Mouse (Mus musculus) myocyte (in vitro differentiated cells): ENCODE data around the gene Cnot1.

Source experiments
- CEBPB ChIP-seq: IDR thresholded peaks from 2 replicates; pipeline ENCODE4 v1.6.1; 2011; ENCODE audit warnings: mild to moderate bottlenecking, moderate library complexity; ENCODE audit not compliant: poor library complexity, insufficient read depth, severe bottlenecking
- E2F4 ChIP-seq: IDR thresholded peaks from one replicate; pipeline ENCODE4 v1.6.1; 2011; ENCODE audit warnings: mild to moderate bottlenecking, control low read depth, moderate library complexity; ENCODE audit not compliant: insufficient read depth
- MAX ChIP-seq: IDR thresholded peaks from one replicate; pipeline ENCODE4 v1.6.1; 2011; ENCODE audit warnings: low read depth, mild to moderate bottlenecking, control low read depth
- MYOG ChIP-seq, 3 experiments: IDR thresholded peaks; one replicate each; pipeline ENCODE4 v1.6.1; 2011; ENCODE audit warnings: control low read depth in 2 of 3, low read depth in 2 of 3, mild to moderate bottlenecking in 2 of 3; ENCODE audit not compliant: insufficient read length in 2 of 3, control insufficient read depth in 1 of 3, insufficient read depth in 1 of 3
- POLR2A ChIP-seq: IDR thresholded peaks from one replicate; pipeline ENCODE4 v1.6.1; 2011; ENCODE audit warnings: low read depth, mild to moderate bottlenecking, control low read depth, moderate library complexity; ENCODE audit not compliant: insufficient read length
- REST ChIP-seq: IDR thresholded peaks from one replicate; pipeline ENCODE4 v1.6.1; 2011; ENCODE audit warnings: mild to moderate bottlenecking, control low read depth, moderate library complexity; ENCODE audit not compliant: insufficient read depth, insufficient read length
- SRF ChIP-seq: IDR thresholded peaks from one replicate; pipeline ENCODE4 v1.6.1; 2011; ENCODE audit warnings: low read depth; ENCODE audit not compliant: control insufficient read depth, insufficient read length
- TCF12 ChIP-seq: IDR thresholded peaks from one replicate; pipeline ENCODE4 v1.6.1; 2011; ENCODE audit warnings: mild to moderate bottlenecking, control low read depth; ENCODE audit not compliant: poor library complexity, insufficient read depth, severe bottlenecking
- TCF3 ChIP-seq: IDR thresholded peaks from one replicate; pipeline ENCODE4 v1.6.1; 2011; ENCODE audit warnings: low read depth, control low read depth; ENCODE audit not compliant: insufficient read length
- USF1 ChIP-seq: IDR thresholded peaks from one replicate; pipeline ENCODE4 v1.6.1; 2011; ENCODE audit warnings: low read depth, mild to moderate bottlenecking, control low read depth, moderate library complexity

DNA sequence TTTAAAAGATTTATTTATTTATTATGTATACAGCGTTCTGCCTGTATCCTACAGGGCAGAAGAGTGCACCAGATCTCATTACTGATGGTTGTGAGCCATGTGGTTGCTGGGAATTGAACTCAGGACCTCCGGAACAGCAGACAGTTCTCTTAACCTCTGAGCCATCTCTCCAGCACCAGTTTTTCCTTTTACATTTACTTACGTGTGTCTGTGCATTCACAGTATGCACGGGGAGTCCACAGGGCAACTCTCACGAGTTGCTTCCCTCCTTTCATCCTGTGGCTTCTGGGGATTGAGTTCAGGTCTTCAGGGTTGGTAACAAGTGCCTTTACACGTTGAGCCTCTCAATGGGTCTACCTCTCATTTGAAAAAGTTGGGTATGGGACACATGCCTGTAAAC is 46.9 kb upstream of the Cnot1 start:
- TF ChIP-seq POLR2A: no peak
- TF ChIP-seq CEBPB: no peak
- no peak for TF ChIP-seq E2F4
- no peak for TF ChIP-seq TCF12
- no peak for TF ChIP-seq TCF3
- TF ChIP-seq USF1: no peak
- no peak for TF ChIP-seq MYOG (IDR thresholded peaks at IDR 0.05; ENCODE audit: control insufficient read depth in 1 of 3, insufficient read depth in 1 of 3, insufficient read length in 2 of 3, low read depth in 2 of 3)
- no peak for TF ChIP-seq REST
- no peak for TF ChIP-seq SRF
- TF ChIP-seq MAX: no peak
